Mouse (Mus musculus) cerebellum, adult 9-11 months (tissue): Measurements from ENCODE around the gene Isl1.

Experiments
- DNase-seq: peaks from one replicate; pipeline ENCODE4 v3.0.0; 2022

The Isl1 gene

GRCm38 (mm10) chr13:116294151-116294461, 15.4 kb downstream of the Isl1 start:
- no peak for DNase-seq

- no peak for DNase-seq
Observed at GRCm38 (mm10) chr13:116293301-116294150, 16.0 kb downstream of the Isl1 start.

- DNase-seq: no peak
Observed at GRCm38 (mm10) chr13:116289655-116290054, 19.8 kb downstream of the Isl1 start.

- DNase-seq: no peak
Observed at GRCm38 (mm10) chr13:116279207-116279772, 30.2 kb downstream of the Isl1 start.
